Mouse (Mus musculus) MEL (cell line): ENCODE results near the gene Aatk. TPM values are rescaled to one million over a fixed set of nuclear protein-coding genes. Genes with fewer than 3 reads are reported as not detected.

Experiments used
- DNase-seq: peaks from one replicate; pipeline ENCODE4 v3.0.0; 2011; ENCODE audit warnings: low read depth, low spot score
- H3K27ac ChIP-seq: 2 replicates; pipeline ENCODE4 v1.5.1; 2012; ENCODE audit warnings: low read depth, mild to moderate bottlenecking, control low read depth, low read length, moderate library complexity; ENCODE audit not compliant: control insufficient read depth
- H3K27me3 ChIP-seq, 2 experiments: fragments of 150-350 bp in 1 of 2; sonication (generic) in 1 of 2; 2 replicates each; pipeline ENCODE4 v1.6.1; 2012; ENCODE audit warnings: low read length in 2 of 2, mild to moderate bottlenecking in 2 of 2, improper control_type of control experiment in 1 of 2, moderate library complexity in 1 of 2; ENCODE audit not compliant: insufficient read depth in 2 of 2, control insufficient read depth in 1 of 2
- H3K36me3 ChIP-seq, 2 experiments: 2 replicates each; pipeline ENCODE4 v1.6.1; 2012 to 2014; ENCODE audit warnings: low read length in 2 of 2, improper control_type of control experiment in 1 of 2, inconsistent platforms in 1 of 2, mild to moderate bottlenecking in 1 of 2; ENCODE audit not compliant: insufficient read depth in 2 of 2, control insufficient read depth in 1 of 2
- H3K4me1 ChIP-seq, 2 experiments: fragments of 150-350 bp in 1 of 2; sonication (generic) in 1 of 2; 2 replicates each; pipeline ENCODE4 v1.6.1; 2012; ENCODE audit warnings: low read length in 2 of 2, improper control_type of control experiment in 1 of 2, mild to moderate bottlenecking in 1 of 2; ENCODE audit not compliant: insufficient read depth in 2 of 2, control insufficient read depth in 1 of 2
- H3K4me3 ChIP-seq, 2 experiments: fragments of 150-350 bp in 1 of 2; sonication (generic) in 1 of 2; 2 replicates each; pipeline ENCODE4 v1.5.1; 2012; ENCODE audit warnings: low read depth in 2 of 2, low read length in 2 of 2, mild to moderate bottlenecking in 2 of 2, moderate library complexity in 2 of 2, control low read depth in 1 of 2, improper control_type of control experiment in 1 of 2; ENCODE audit not compliant: control insufficient read depth in 1 of 2, insufficient read depth in 1 of 2
- H3K79me2 ChIP-seq: 2 replicates; pipeline ENCODE4 v1.6.1; 2012; ENCODE audit warnings: mild to moderate bottlenecking, low read length, moderate library complexity; ENCODE audit not compliant: control insufficient read depth, poor library complexity, insufficient read depth
- H3K9ac ChIP-seq: 2 replicates; pipeline ENCODE4 v1.6.1; 2012; ENCODE audit warnings: low read depth, mild to moderate bottlenecking, control low read depth, low read length, moderate library complexity; ENCODE audit not compliant: control insufficient read depth, poor library complexity, severe bottlenecking
- H3K9me3 ChIP-seq: fragments of 150-350 bp; sonication (generic); replicated peaks from 2 replicates; pipeline ENCODE4 v1.6.1; 2012; ENCODE audit warnings: mild to moderate bottlenecking, low read length, improper control_type of control experiment, moderate library complexity; ENCODE audit not compliant: insufficient read depth
- CTCF ChIP-seq, 3 experiments: IDR thresholded peaks in 2 of 3; conservative IDR thresholded peaks in 1 of 3; 2 replicates each; pipeline ENCODE4 v1.5.1; 2011 to 2012; ENCODE audit warnings: low read length in 3 of 3, low read depth in 2 of 3, mild to moderate bottlenecking in 2 of 3, improper control_type of control experiment in 1 of 3, inconsistent platforms in 1 of 3, mixed read lengths in 1 of 3, moderate library complexity in 1 of 3; ENCODE audit not compliant: control insufficient read depth in 1 of 3, insufficient read depth in 1 of 3, poor library complexity in 1 of 3, severe bottlenecking in 1 of 3
- E2F4 ChIP-seq: IDR thresholded peaks from 2 replicates; pipeline ENCODE4 v1.6.1; 2011; ENCODE audit warnings: low read depth, low read length, improper control_type of control experiment, borderline replicate concordance
- ETS1 ChIP-seq: IDR thresholded peaks from 2 replicates; pipeline ENCODE4 v1.6.1; 2012; ENCODE audit warnings: low read depth, mild to moderate bottlenecking, inconsistent platforms, low read length, improper control_type of control experiment, moderate library complexity
- JUND ChIP-seq: IDR thresholded peaks from 2 replicates; pipeline ENCODE4 v1.6.1; 2011; ENCODE audit warnings: low read depth, mild to moderate bottlenecking, improper control_type of control experiment, low read length
- KAT2A ChIP-seq: conservative IDR thresholded peaks from 2 replicates; pipeline ENCODE4 v1.6.1; 2012; ENCODE audit warnings: low read depth, low read length, improper control_type of control experiment, inconsistent platforms
- MAZ ChIP-seq: IDR thresholded peaks from 2 replicates; pipeline ENCODE4 v1.6.1; 2012; ENCODE audit warnings: low read depth, mild to moderate bottlenecking, inconsistent platforms, low read length, improper control_type of control experiment
- MXI1 ChIP-seq: IDR thresholded peaks from 2 replicates; pipeline ENCODE4 v1.6.1; 2011; ENCODE audit warnings: mild to moderate bottlenecking, low read depth, low read length, improper control_type of control experiment
- MYB ChIP-seq: IDR thresholded peaks from 2 replicates; pipeline ENCODE4 v1.6.1; 2011; ENCODE audit warnings: mild to moderate bottlenecking, low read depth, low read length, improper control_type of control experiment
- MYC ChIP-seq: IDR thresholded peaks from 2 replicates; pipeline ENCODE4 v1.6.1; 2011; ENCODE audit warnings: low read depth, mild to moderate bottlenecking, low read length, improper control_type of control experiment, moderate library complexity
- NELFE ChIP-seq: IDR thresholded peaks from 2 replicates; pipeline ENCODE4 v1.6.1; 2011; ENCODE audit warnings: low read depth, low read length, improper control_type of control experiment
- NRF1 ChIP-seq: IDR thresholded peaks from 2 replicates; pipeline ENCODE4 v1.6.1; 2014; ENCODE audit warnings: low read depth, mild to moderate bottlenecking, inconsistent platforms, low read length, improper control_type of control experiment, moderate library complexity; ENCODE audit not compliant: poor library complexity, insufficient read depth, severe bottlenecking
- POLR2AphosphoS2 ChIP-seq: IDR thresholded peaks from 2 replicates; pipeline ENCODE4 v1.6.1; 2011; ENCODE audit warnings: low read length, improper control_type of control experiment
- RAD21 ChIP-seq: IDR thresholded peaks from 2 replicates; pipeline ENCODE4 v1.6.1; 2011; ENCODE audit warnings: mild to moderate bottlenecking, low read depth, low read length, improper control_type of control experiment
- SIN3A ChIP-seq: IDR thresholded peaks from 2 replicates; pipeline ENCODE4 v1.6.1; 2012; ENCODE audit warnings: low read length, improper control_type of control experiment, inconsistent platforms
- SMC3 ChIP-seq: IDR thresholded peaks from 2 replicates; pipeline ENCODE4 v1.6.1; 2011; ENCODE audit warnings: low read depth, low read length, improper control_type of control experiment
- TBP ChIP-seq: IDR thresholded peaks from 2 replicates; pipeline ENCODE4 v1.8.0; 2011; ENCODE audit warnings: low read depth, low read length, improper control_type of control experiment
- UBTF ChIP-seq: IDR thresholded peaks from 2 replicates; pipeline ENCODE4 v1.6.1; 2012; ENCODE audit warnings: low read depth, mild to moderate bottlenecking, inconsistent platforms, low read length, improper control_type of control experiment, moderate library complexity, borderline replicate concordance; ENCODE audit not compliant: insufficient read depth
- ZC3H11A ChIP-seq: IDR thresholded peaks from 2 replicates; pipeline ENCODE4 v1.6.1; 2012; ENCODE audit warnings: low read depth, mild to moderate bottlenecking, inconsistent platforms, low read length, improper control_type of control experiment
- polyA plus RNA-seq, 2 experiments: library from polyadenylated mRNA; stranded (reverse) in 1 of 2; unstranded in 1 of 2; fragments of >175 nt in 1 of 2; fragments of >200 nt in 1 of 2; gene quantifications; 2 replicates each; pipeline versions ENCODE4 v1.2.1 to v1.2.4; 2012; ENCODE audit warnings: low replicate concordance in 2 of 2, low read depth in 1 of 2; ENCODE audit not compliant: insufficient read length in 2 of 2, insufficient read depth in 1 of 2, missing spikeins in 1 of 2
- total RNA-seq: library from RNA; depleted of rRNA; stranded (reverse); fragments of 300-350 nt; gene quantifications from 2 replicates; pipeline ENCODE4 v1.2.3, GENCODE M21; 2012

Aatk gene
- total and polyA plus RNA-seq, 3 experiments, result 0.04 TPM; not detected in 2

GRCm38 (mm10) chr11:120063326-120063725, 16.4 kb upstream of the Aatk start:
- Histone ChIP-seq H3K9me3 (no peaks in the 10 kb centered on the region), H3K4me3 (no peak overlapping the region), H3K4me1 (no peaks in the 10 kb centered on the region; a peak in 1 of 4 replicates), H3K9ac (no peak overlapping the region), H3K27me3 (no peaks in the 10 kb centered on the region; a peak in 2 of 4 replicates), H3K27ac (no peak overlapping the region), H3K36me3 (no peaks in the 10 kb centered on the region), H3K79me2 (no peaks in the 10 kb centered on the region)
- TF ChIP-seq JUND (no peak), ZC3H11A (no peak), MYC (no peak), MXI1 (no peak), NELFE (no peak)
- DNase-seq, result no peak

GRCm38 (mm10) chr11:120060634-120061033, 13.7 kb upstream of the Aatk start:
- H3K36me3 ChIP-seq, result no peaks in the 10 kb centered on the region
- H3K79me2 ChIP-seq, result no peaks in the 10 kb centered on the region
- no peak for DNase-seq
- no peak overlapping the region for H3K4me3 ChIP-seq
- H3K27me3 ChIP-seq, result no peaks in the 10 kb centered on the region; a peak in 2 of 4 replicates
- no peaks in the 10 kb centered on the region for H3K9me3 ChIP-seq
- no peak overlapping the region for H3K27ac ChIP-seq
- no peak for TF ChIP-seq UBTF
- TF ChIP-seq, all 39 proteins: peak for 0
- Histone ChIP-seq H3K4me1 (no peaks in the 10 kb centered on the region; a peak in 1 of 4 replicates), H3K9ac (no peak overlapping the region)

GRCm38 (mm10) chr11:120055953-120056732, 9.2 kb upstream of the Aatk start:
- Histone ChIP-seq H3K79me2 (no peaks in the 10 kb centered on the region), H3K4me1 (no peaks in the 10 kb centered on the region)
- DNase-seq, result no peak
- TF ChIP-seq RAD21 (no peak), TBP (no peak), SIN3A (no peak), MYB (no peak), SMC3 (no peak), MXI1 (no peak), E2F4 (no peak), MYC (no peak), MAZ (no peak), POLR2AphosphoS2 (no peak), KAT2A (no peak), ETS1 (no peak), CTCF (IDR thresholded peaks at IDR 0.05 in 2 of 3, conservative IDR thresholded peaks at IDR 0.05 in 1 of 3; ENCODE audit: control insufficient read depth in 1 of 3, insufficient read depth in 1 of 3, low read depth in 2 of 3, low read length in 3 of 3, poor library complexity in 1 of 3, severe bottlenecking in 1 of 3) (no peak), NRF1 (no peak)
- TF ChIP-seq, all 39 proteins: peak for 0
- H3K36me3 ChIP-seq, result no peaks in the 10 kb centered on the region
- no peak overlapping the region for H3K9ac ChIP-seq
- H3K4me3 ChIP-seq, result no peak overlapping the region
- no peaks in the 10 kb centered on the region for H3K9me3 ChIP-seq
- H3K27ac ChIP-seq, result no peak overlapping the region
- peaks cover 2% of the 10 kb centered on the region in 2 experiments; a peak in 3 of 4 replicates for H3K27me3 ChIP-seq
